Mouse (Mus musculus): Measurements from ENCODE around the gene Pts. TPM values are rescaled to one million over a fixed set of nuclear protein-coding genes. Genes with fewer than 3 reads are reported as not detected.

The Pts gene
- polyA plus RNA-seq, 1 experiment from 2014 or later = 98.8 TPM

DNA sequence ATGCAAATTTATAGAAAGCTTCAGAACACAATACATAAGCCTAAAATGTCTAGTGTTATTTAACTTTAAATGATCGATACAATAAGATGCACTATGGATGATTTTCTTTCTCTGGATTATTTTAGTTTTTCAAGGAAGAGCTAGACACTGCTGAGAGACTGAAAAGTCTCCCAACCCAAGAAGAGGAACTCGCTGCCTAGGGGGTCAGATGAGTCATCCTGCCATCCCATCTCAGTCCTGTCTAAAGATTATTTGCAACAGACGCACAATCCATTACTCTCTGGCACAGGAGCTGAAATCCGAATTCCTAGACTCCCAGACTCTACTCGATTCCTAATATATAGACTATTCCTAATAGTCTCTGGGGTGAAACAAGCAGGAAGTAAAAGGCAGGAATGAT lies 23.7 kb upstream of the Pts start:
- H3K9ac ChIP-seq = no peak overlapping the region
- no peak overlapping the region for H3K4me2 ChIP-seq (replicated peaks)
- no peak overlapping the region for H3K27ac ChIP-seq
- H3K9me3 ChIP-seq = no peaks in the 10 kb centered on the region
- ATAC-seq (ENCODE audit: low FRiP score, low read depth) = no peak
- H3K4me1 ChIP-seq = peaks cover 3% of the 10 kb centered on the region; the same call in 1 of the 2 replicates
- no peak overlapping the region for H3K4me3 ChIP-seq
- no peaks in the 10 kb centered on the region for H3K27me3 ChIP-seq (replicated peaks)
- WGBS = 88% methylated on average over 5 of the region's 5 CpGs
- H3K36me3 ChIP-seq = no peaks in the 10 kb centered on the region

DNA sequence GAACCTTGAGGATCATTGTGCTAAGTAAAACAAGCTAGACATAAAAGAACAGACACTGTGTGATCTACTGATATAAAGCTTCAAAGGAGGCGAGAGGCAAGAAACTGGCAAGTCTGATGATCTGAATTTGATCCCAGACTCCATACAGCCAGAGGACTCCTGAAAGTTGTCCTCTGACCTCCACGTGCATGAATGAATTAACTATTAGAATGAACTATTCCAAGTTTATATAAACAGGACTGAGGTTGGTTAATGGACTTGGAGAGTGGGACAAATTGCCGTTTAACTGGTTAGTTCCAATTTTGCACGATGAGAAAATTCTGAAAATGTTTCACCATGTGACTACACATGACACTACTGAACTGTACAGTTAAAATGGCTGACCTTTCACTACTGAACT lies 20.4 kb upstream of the Pts start:
- Histone ChIP-seq H3K36me3 (no peaks in the 10 kb centered on the region), H3K9me3 (no peaks in the 10 kb centered on the region), H3K4me2 (replicated peaks) (no peak overlapping the region), H3K9ac (no peak overlapping the region), H3K27ac (no peak overlapping the region), H3K4me1 (no peaks in the 10 kb centered on the region), H3K27me3 (replicated peaks) (no peaks in the 10 kb centered on the region), H3K4me3 (no peak overlapping the region)
- 86% methylated on average over 4 of the region's 4 CpGs for WGBS
- ATAC-seq (ENCODE audit: low FRiP score, low read depth) = no peak

GRCm38 (mm10) chr9:50547859-50548478 lies 19.4 kb upstream of the Pts start:
- Histone ChIP-seq H3K4me1 (no peaks in the 10 kb centered on the region), H3K4me2 (replicated peaks) (no peak overlapping the region), H3K4me3 (no peak overlapping the region), H3K27ac (no peak overlapping the region), H3K9ac (no peak overlapping the region), H3K36me3 (no peaks in the 10 kb centered on the region), H3K9me3 (no peaks in the 10 kb centered on the region), H3K27me3 (replicated peaks) (no peaks in the 10 kb centered on the region)
- ATAC-seq (ENCODE audit: low FRiP score, low read depth) = no peak
- WGBS = 58% methylated on average over 5 of the region's 5 CpGs

GRCm38 (mm10) chr9:50542401-50542800 lies 13.9 kb upstream of the Pts start:
- no peak for ATAC-seq (ENCODE audit: low FRiP score, low read depth)
- 83% methylated on average over 9 of the region's 9 CpGs for WGBS

GRCm38 (mm10) chr9:50540170-50540569 lies 11.6 kb upstream of the Pts start:
- Histone ChIP-seq H3K27me3 (replicated peaks) (no peaks in the 10 kb centered on the region), H3K9me3 (no peaks in the 10 kb centered on the region), H3K9ac (no peak overlapping the region), H3K4me2 (replicated peaks) (no peak overlapping the region), H3K27ac (no peak overlapping the region), H3K4me3 (no peak overlapping the region), H3K36me3 (no peaks in the 10 kb centered on the region), H3K4me1 (no peaks in the 10 kb centered on the region)
- WGBS = 81% methylated on average over 7 of the region's 7 CpGs
- ATAC-seq (ENCODE audit: low FRiP score, low read depth) = no peak

More at GRCm38 (mm10) chr9:50542401-50542800, 13.9 kb upstream of the Pts start:
- no peaks in the 10 kb centered on the region for H3K9me3 ChIP-seq
- no peak overlapping the region for H3K9ac ChIP-seq
- H3K4me2 ChIP-seq (replicated peaks) = no peak overlapping the region
- H3K27ac ChIP-seq = no peak overlapping the region
- H3K27me3 ChIP-seq (replicated peaks) = no peaks in the 10 kb centered on the region
- H3K4me3 ChIP-seq = no peak overlapping the region
- no peaks in the 10 kb centered on the region for H3K36me3 ChIP-seq
- H3K4me1 ChIP-seq = no peaks in the 10 kb centered on the region

DNA sequence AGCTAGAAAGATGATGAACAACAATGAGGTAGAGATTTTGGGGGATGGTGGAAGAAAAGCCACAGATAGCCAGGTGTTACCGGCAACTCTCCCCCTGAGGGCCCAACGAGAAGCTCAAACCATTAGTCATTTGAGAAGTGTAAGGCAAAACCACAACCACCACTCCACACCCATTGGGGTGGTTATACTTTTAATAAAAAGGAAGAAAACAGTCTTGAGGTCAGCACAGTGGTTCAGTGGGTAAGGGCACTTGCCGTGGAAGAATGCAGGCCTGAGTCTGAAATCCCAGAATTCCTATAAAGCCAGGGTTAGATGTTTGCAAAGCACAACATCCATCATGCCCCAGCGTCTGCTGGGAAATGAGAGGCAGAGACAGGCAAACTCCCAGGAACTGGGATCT lies 8.8 kb upstream of the Pts start:
- 77% methylated on average over 4 of the region's 4 CpGs for WGBS
- no peaks in the 10 kb centered on the region for H3K36me3 ChIP-seq
- no peak for ATAC-seq (ENCODE audit: low FRiP score, low read depth)
- no peak overlapping the region for H3K4me2 ChIP-seq (replicated peaks)
- H3K9ac ChIP-seq = no peak overlapping the region
- H3K27me3 ChIP-seq (replicated peaks) = no peaks in the 10 kb centered on the region
- no peaks in the 10 kb centered on the region for H3K9me3 ChIP-seq
- no peak overlapping the region for H3K4me3 ChIP-seq
- no peaks in the 10 kb centered on the region for H3K4me1 ChIP-seq
- no peak overlapping the region for H3K27ac ChIP-seq

- no peaks in the 10 kb centered on the region for H3K36me3 ChIP-seq
- no peak overlapping the region for H3K4me2 ChIP-seq (replicated peaks)
- H3K27me3 ChIP-seq (replicated peaks) = no peaks in the 10 kb centered on the region
- WGBS = 80% methylated on average over 7 of the region's 7 CpGs
- no peak overlapping the region for H3K27ac ChIP-seq
- H3K4me1 ChIP-seq = no peaks in the 10 kb centered on the region
- no peak overlapping the region for H3K4me3 ChIP-seq
- H3K9ac ChIP-seq = no peak overlapping the region
- no peaks in the 10 kb centered on the region for H3K9me3 ChIP-seq
- no peak for ATAC-seq (ENCODE audit: low FRiP score, low read depth)
Measured at GRCm38 (mm10) chr9:50536603-50537135, 8.1 kb upstream of the Pts start.

- no peaks in the 10 kb centered on the region for H3K36me3 ChIP-seq
- H3K27ac ChIP-seq = no peak overlapping the region
- H3K4me1 ChIP-seq = no peaks in the 10 kb centered on the region
- no peak overlapping the region for H3K9ac ChIP-seq
- no peak for ATAC-seq (ENCODE audit: low FRiP score, low read depth)
- no peak overlapping the region for H3K4me2 ChIP-seq (replicated peaks)
- 88% methylated on average over 5 of the region's 5 CpGs for WGBS
- no peaks in the 10 kb centered on the region for H3K27me3 ChIP-seq (replicated peaks)
- H3K9me3 ChIP-seq = no peaks in the 10 kb centered on the region
- H3K4me3 ChIP-seq = no peak overlapping the region
Measured at GRCm38 (mm10) chr9:50535930-50536329, 7.4 kb upstream of the Pts start.

DNA sequence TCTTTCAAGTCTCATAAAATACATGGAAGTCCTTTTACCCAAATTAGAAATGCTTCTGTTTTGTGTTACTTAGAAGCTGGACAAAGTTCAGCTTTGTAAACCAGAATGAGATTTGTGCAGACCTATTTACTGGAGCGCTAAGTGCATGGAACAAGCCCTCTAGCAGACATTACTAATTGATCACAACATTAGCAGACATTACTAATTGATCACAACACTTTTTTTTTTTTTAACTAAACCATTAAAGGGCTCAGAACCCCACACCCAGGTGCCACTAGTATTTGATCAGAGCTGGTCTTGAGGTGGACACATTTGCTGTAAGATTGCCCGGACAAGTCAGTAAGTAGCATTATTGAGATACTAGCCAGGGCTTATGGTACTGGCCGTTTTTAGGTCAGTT lies 5.3 kb upstream of the Pts start:
- H3K4me1 ChIP-seq = no peaks in the 10 kb centered on the region
- 81% methylated on average over 3 of the region's 3 CpGs for WGBS
- no peak overlapping the region for H3K9ac ChIP-seq
- H3K27ac ChIP-seq = no peak overlapping the region
- H3K27me3 ChIP-seq (replicated peaks) = no peaks in the 10 kb centered on the region
- no peak overlapping the region for H3K4me2 ChIP-seq (replicated peaks)
- H3K9me3 ChIP-seq = no peaks in the 10 kb centered on the region
- H3K4me3 ChIP-seq = no peak overlapping the region
- no peak for ATAC-seq (ENCODE audit: low FRiP score, low read depth)
- H3K36me3 ChIP-seq = no peaks in the 10 kb centered on the region

- no peak for ATAC-seq (ENCODE audit: low FRiP score, low read depth)
- WGBS = 84% methylated on average over 11 of the region's 11 CpGs
- Histone ChIP-seq H3K27ac (no peak overlapping the region), H3K4me1 (no peaks in the 10 kb centered on the region), H3K9ac (no peak overlapping the region), H3K36me3 (no peaks in the 10 kb centered on the region), H3K4me2 (replicated peaks) (no peak overlapping the region), H3K4me3 (no peak overlapping the region), H3K9me3 (no peaks in the 10 kb centered on the region), H3K27me3 (replicated peaks) (no peaks in the 10 kb centered on the region)
Measured at GRCm38 (mm10) chr9:50533328-50533727, 4.8 kb upstream of the Pts start.

GRCm38 (mm10) chr9:50530890-50531289 lies 2.4 kb upstream of the Pts start:
- peaks cover 10% of the 10 kb centered on the region for H3K4me1 ChIP-seq
- no peak overlapping the region for H3K27ac ChIP-seq
- no peaks in the 10 kb centered on the region for H3K27me3 ChIP-seq (replicated peaks)
- ATAC-seq (ENCODE audit: low FRiP score, low read depth) = no peak
- no peak overlapping the region for H3K9ac ChIP-seq
- H3K36me3 ChIP-seq = no peaks in the 10 kb centered on the region
- H3K4me3 ChIP-seq = no peak overlapping the region
- 51% methylated on average over 2 of the region's 2 CpGs for WGBS
- no peaks in the 10 kb centered on the region for H3K9me3 ChIP-seq
- no peak overlapping the region for H3K4me2 ChIP-seq (replicated peaks)

GRCm38 (mm10) chr9:50527860-50528259 lies 664 bp downstream of the Pts start:
- peak overlapping the region; percentile 82 for H3K4me3 ChIP-seq
- WGBS = 55% methylated on average over 7 of the region's 7 CpGs
- H3K27me3 ChIP-seq (replicated peaks) = no peaks in the 10 kb centered on the region
- no peaks in the 10 kb centered on the region for H3K9me3 ChIP-seq
- peaks cover 10% of the 10 kb centered on the region for H3K4me1 ChIP-seq
- peak overlapping the region; percentile 71; the same call in 1 of the 2 replicates for H3K9ac ChIP-seq
- peak; percentile 23; the same call in 1 of the 2 replicates for ATAC-seq (ENCODE audit: low FRiP score, low read depth)
- peak overlapping the region; percentile 62 for H3K4me2 ChIP-seq (replicated peaks)
- peaks cover 6% of the 10 kb centered on the region for H3K36me3 ChIP-seq
- H3K27ac ChIP-seq = no peak overlapping the region

DNA sequence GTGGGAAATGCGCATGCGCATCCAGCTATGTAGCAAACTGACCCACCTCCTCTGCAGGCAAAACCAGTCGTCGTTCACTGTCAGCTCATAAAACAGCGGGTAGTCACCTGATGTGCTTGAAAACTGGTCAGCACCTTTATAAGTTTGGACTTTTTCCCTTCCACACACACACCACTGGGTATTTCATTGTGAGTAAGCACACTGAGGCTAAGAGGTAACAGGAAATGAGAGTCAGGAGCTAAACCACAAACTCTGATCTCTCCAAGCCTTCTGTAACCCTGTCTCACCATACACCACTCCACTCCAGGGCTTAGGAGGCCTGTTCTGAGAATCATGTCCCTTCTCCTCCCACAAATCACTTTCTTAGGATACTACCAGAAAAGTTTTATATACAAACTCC lies 2.9 kb downstream of the Pts start:
- H3K4me3 ChIP-seq = no peak overlapping the region
- ATAC-seq (ENCODE audit: low FRiP score, low read depth) = no peak
- 84% methylated on average over 5 of the region's 5 CpGs for WGBS
- H3K36me3 ChIP-seq = peaks cover 6% of the 10 kb centered on the region
- no peak overlapping the region for H3K27ac ChIP-seq
- peaks cover 10% of the 10 kb centered on the region for H3K4me1 ChIP-seq
- no peaks in the 10 kb centered on the region for H3K9me3 ChIP-seq
- H3K9ac ChIP-seq = no peak overlapping the region
- H3K4me2 ChIP-seq (replicated peaks) = no peak overlapping the region
- H3K27me3 ChIP-seq (replicated peaks) = no peaks in the 10 kb centered on the region

Data from neural tube, embryonic 12.5 days (tissue).